Mouse (Mus musculus) ZHBTc4 (cell line): Measurements from ENCODE around the gene Fam71d.

ENCODE experiments used
- DNase-seq: peaks from one replicate; pipeline ENCODE4 v3.0.0-alpha.2; 2011; ENCODE audit warnings: low read depth, low spot score

Fam71d gene

GRCm38 (mm10) chr12:78691325-78691724, at the start of gene Fam71d:
TSS of gene Fam71d (plus strand) at chr12:78691535.
- DNase-seq, result no peak

GRCm38 (mm10) chr12:78643691-78644090, 47.6 kb upstream of the Fam71d start:
- DNase-seq, result no peak

GRCm38 (mm10) chr12:78645282-78645681, 46.1 kb upstream of the Fam71d start:
- no peak for DNase-seq

GRCm38 (mm10) chr12:78659718-78660304, 31.5 kb upstream of the Fam71d start:
- no peak for DNase-seq

GRCm38 (mm10) chr12:78678101-78678806, 13.1 kb upstream of the Fam71d start:
- no peak for DNase-seq

- DNase-seq, result no peak
These were observed 12.5 kb upstream of the Fam71d start for GRCm38 (mm10) chr12:78678807-78679189.

GRCm38 (mm10) chr12:78681048-78681447, 10.3 kb upstream of the Fam71d start:
- DNase-seq, result no peak

GRCm38 (mm10) chr12:78682279-78682678, 9.1 kb upstream of the Fam71d start:
- DNase-seq, result no peak

GRCm38 (mm10) chr12:78685669-78686215, 5.6 kb upstream of the Fam71d start:
- no peak for DNase-seq

- no peak for DNase-seq
These were observed 2.5 kb upstream of the Fam71d start for GRCm38 (mm10) chr12:78688876-78689275.

- DNase-seq, result no peak
These were observed 1.9 kb downstream of the Fam71d start for GRCm38 (mm10) chr12:78693281-78693680.

GRCm38 (mm10) chr12:78717783-78718182, 26.4 kb downstream of the Fam71d start:
- no peak for DNase-seq

GRCm38 (mm10) chr12:78727723-78728122, 36.4 kb downstream of the Fam71d start:
- DNase-seq, result no peak

- DNase-seq, result no peak
These were observed 48.3 kb downstream of the Fam71d start for GRCm38 (mm10) chr12:78739633-78740032.

GRCm38 (mm10) chr12:78740289-78740688, 49.0 kb downstream of the Fam71d start:
- no peak for DNase-seq

- DNase-seq, result no peak
These were observed 54.9 kb downstream of the Fam71d start for GRCm38 (mm10) chr12:78746226-78746625.

- no peak for DNase-seq
These were observed 56.1 kb downstream of the Fam71d start for GRCm38 (mm10) chr12:78747406-78747805.

- DNase-seq, result no peak
These were observed 56.8 kb downstream of the Fam71d start for GRCm38 (mm10) chr12:78748113-78748512.

GRCm38 (mm10) chr12:78748557-78749377, 57.4 kb downstream of the Fam71d start, which contains the start of gene Mpp5:
TSS of gene Mpp5 (plus strand) at chr12:78748907.
- peak; percentile 99 for DNase-seq

- peak; percentile 76 for DNase-seq
These were observed 58.1 kb downstream of the Fam71d start for GRCm38 (mm10) chr12:78749378-78749801.

GRCm38 (mm10) chr12:78761979-78762378, 70.6 kb downstream of the Fam71d start:
- no peak for DNase-seq
